Mouse (Mus musculus) liver, postnatal 0 days (tissue): ENCODE measurements around the gene Vmn1r207-ps.
"Not testable (repeated sequence)": the region's sequence is repeated elsewhere in the genome, so short reads cannot be mapped to it uniquely, and the experiment has no call there.

Source experiments
- CTCF ChIP-seq: sonication (generic); IDR thresholded peaks from 2 replicates; pipeline ENCODE4 v1.5.1; 2016; ENCODE audit warnings: antibody characterized with exemption, low read depth
- EP300 ChIP-seq: IDR thresholded peaks from 2 replicates; pipeline ENCODE4 v1.6.1; 2016; ENCODE audit warnings: antibody characterized with exemption, low read depth, mild to moderate bottlenecking

- TF ChIP-seq CTCF, EP300: not testable (repeated sequence)
Measured at GRCm38 (mm10) chr13:22729529-22729928, at the start of gene Vmn1r207-ps.
